Comparison of ENCODE assay signal across 8 mouse cellular contexts in the genomic region with DNA sequence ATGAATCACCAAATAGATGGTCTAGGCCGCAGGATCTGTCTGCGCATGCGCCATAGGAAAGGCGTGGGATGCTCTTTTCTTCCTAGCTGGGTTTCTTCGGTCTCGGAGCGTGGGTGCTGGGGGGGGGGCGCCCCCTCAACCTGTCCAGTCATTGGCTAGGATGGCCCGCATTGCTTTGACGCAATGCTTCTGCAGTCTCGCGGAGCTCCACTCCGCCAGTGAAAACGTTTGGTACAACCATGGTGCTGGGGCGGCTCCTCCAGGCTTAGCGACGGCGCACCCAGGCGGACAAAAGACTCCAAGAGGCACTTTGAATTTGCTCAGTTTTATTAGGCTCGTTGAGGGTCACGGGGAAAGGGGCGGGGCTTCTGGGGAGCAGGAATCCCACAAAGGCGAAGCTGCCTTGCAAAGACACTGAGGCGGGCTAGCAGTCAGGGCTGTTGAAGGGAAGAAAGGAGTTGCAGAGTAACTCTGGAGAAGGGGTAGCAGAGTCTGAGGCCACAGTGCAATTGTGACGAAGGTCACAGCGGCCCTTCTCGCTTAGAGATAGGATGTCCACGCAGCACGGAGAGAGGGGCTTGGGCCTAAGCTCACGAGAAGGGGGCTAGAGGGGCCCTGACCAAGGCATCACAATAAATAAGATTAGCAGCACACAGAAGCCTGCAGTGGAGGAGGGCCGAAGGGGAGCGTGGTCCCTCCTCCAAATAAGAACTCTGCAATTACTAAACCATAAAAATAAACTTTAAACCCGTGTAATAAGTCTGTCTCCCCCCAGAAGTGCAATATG. TPM values are rescaled to one million over a fixed set of nuclear protein-coding genes. Genes with fewer than 3 reads are reported as not detected.
DNase-seq lines count a peak whose midpoint lies in the region; ATAC-seq and TF ChIP-seq lines count a peak whose summit lies in the region.

No protein-coding gene starts in this region.

- H3K4me3 ChIP-seq in heart, embryonic 13.5 days, result peak overlapping the region; percentile 42
- H3K4me3 ChIP-seq in kidney, postnatal 0 days (replicated peaks; ENCODE audit: low read depth, low read length), result peak overlapping the region; percentile 18
- peak overlapping the region; percentile 30 for H3K4me3 ChIP-seq in liver, adult 2 months (ENCODE audit: insufficient read depth, low read depth, low read length)

- H3K4me2 ChIP-seq in heart, embryonic 13.5 days, result peak overlapping the region; percentile 66
- H3K4me2 ChIP-seq in kidney, postnatal 0 days (ENCODE audit: low read length), result peak overlapping the region; percentile 47

- peak overlapping the region; percentile 92 for H3K27ac ChIP-seq in heart, embryonic 13.5 days (replicated peaks)
- H3K27ac ChIP-seq in kidney, postnatal 0 days, result peak overlapping the region; percentile 92
- H3K27ac ChIP-seq in liver, adult 2 months (replicated peaks; ENCODE audit: insufficient read depth, low read depth, low read length), result peak overlapping the region; percentile 44

- peaks cover 23% of the 10 kb centered on the region for H3K36me3 ChIP-seq in heart, embryonic 13.5 days
- no peaks in the 10 kb centered on the region for H3K36me3 ChIP-seq in kidney, postnatal 0 days (ENCODE audit: insufficient read depth, low read length)
- peaks cover 6% of the 10 kb centered on the region for H3K36me3 ChIP-seq in liver, adult 2 months (ENCODE audit: control insufficient read depth, insufficient read depth, low read length)

- TF ChIP-seq CTCF in kidney, postnatal 0 days (IDR thresholded peaks at IDR 0.05; ENCODE audit: low read depth), result peak; percentile 37
- no peak for TF ChIP-seq CTCF in liver, adult 2 months (IDR thresholded peaks at IDR 0.05; ENCODE audit: low read depth, low read length)

- TF ChIP-seq POLR2A in liver, adult 2 months (IDR thresholded peaks at IDR 0.05; ENCODE audit: extremely low read depth, insufficient read depth, low read length), result 0 out of 2 replicates have a peak, but pooled peaks have one; percentile 16

- 9% methylated on average over 33 of the region's 33 CpGs for WGBS in heart, embryonic 13.5 days
- WGBS in kidney, postnatal 0 days, result 12% methylated on average over 33 of the region's 33 CpGs
- WGBS in liver, adult 2 months, result 32% methylated on average over 33 of the region's 33 CpGs

- H3K27me3 ChIP-seq in heart, embryonic 13.5 days (replicated peaks), result peaks cover 66% of the 10 kb centered on the region
- no peaks in the 10 kb centered on the region for H3K27me3 ChIP-seq in kidney, postnatal 0 days (ENCODE audit: insufficient read depth, low read length)
- no peaks in the 10 kb centered on the region for H3K27me3 ChIP-seq in liver, adult 2 months (ENCODE audit: control insufficient read depth, insufficient read depth, low read length)

- H3K79me2 ChIP-seq in liver, adult 2 months (ENCODE audit: control insufficient read depth, insufficient read depth, low read length), result no peaks in the 10 kb centered on the region

- DNase-seq in c-Kit-negative CD71-positive TER-119-positive erythroid progenitor cells, embryonic 14.5 days (ENCODE audit: low read depth, low spot score), result peak; percentile 33
- DNase-seq in fat pad, adult 2 months (ENCODE audit: extremely low read depth, low read depth, low spot score), result peak; percentile 43
- peak; percentile 95 for DNase-seq in kidney, postnatal 0 days (ENCODE audit: low spot score)
- peak; percentile 31 for DNase-seq in liver, adult 2 months (ENCODE audit: extremely low read depth, low read depth, low spot score)
- DNase-seq in spleen, postnatal 36 days (ENCODE audit: low spot score in 2 of 2), result peak; percentile 75 to 86

- H3K4me1 ChIP-seq in heart, embryonic 13.5 days, result peaks cover 13% of the 10 kb centered on the region
- peaks cover 4% of the 10 kb centered on the region; the same call in 1 of the 2 replicates for H3K4me1 ChIP-seq in kidney, postnatal 0 days (replicated peaks; ENCODE audit: insufficient read depth, low read length)
- peaks cover 3% of the 10 kb centered on the region; the same call in 1 of the 2 replicates for H3K4me1 ChIP-seq in liver, adult 2 months (ENCODE audit: control insufficient read depth, insufficient read depth, low read length)

- H3K9ac ChIP-seq in heart, embryonic 13.5 days, result peak overlapping the region; percentile 81
- H3K9ac ChIP-seq in kidney, postnatal 0 days (ENCODE audit: low read depth, low read length), result peak overlapping the region; percentile 51; the same call in 1 of the 2 replicates
- H3K9ac ChIP-seq in liver, adult 2 months (ENCODE audit: low read depth, low read length), result peak overlapping the region; percentile 51

- no peaks in the 10 kb centered on the region for H3K9me3 ChIP-seq in heart, embryonic 13.5 days
- no peaks in the 10 kb centered on the region for H3K9me3 ChIP-seq in kidney, postnatal 0 days (replicated peaks; ENCODE audit: low read length)

- ATAC-seq in CD4-positive, CD25-positive, alpha-beta regulatory T cell, adult 4 months, result peak; percentile 95
- ATAC-seq in heart, embryonic 13.5 days (ENCODE audit: extremely low read depth, insufficient number of reproducible peaks, low FRiP score, low TSS enrichment), result peak; percentile 92
- peak; percentile 99 for ATAC-seq in kidney, postnatal 0 days (replicated peaks; ENCODE audit: low FRiP score, low read depth)
- peak; percentile 96 for ATAC-seq in monocyte, adult 5-6 weeks (replicated peaks; ENCODE audit: insufficient number of reproducible peaks, low FRiP score, low TSS enrichment, poor library complexity, severe bottlenecking)

RNA-seq across cellular contexts. Expression of a gene that starts 5.5 kb away (rescaled TPM):
- polyA plus RNA-seq in CD4-positive, CD25-positive, alpha-beta regulatory T cell, adult 4 months (2017; shearing (Covaris generic)), result 10 to 100 TPM; 11.9 to 16.1 TPM
- 17.1 and 18.2 TPM in 2 replicates for polyA plus RNA-seq in heart, embryonic 13.5 days (2015; fragmentation: Nextera tagmentation; extraction: Ambion mirVana)
- polyA plus RNA-seq in kidney, postnatal 0 days (2015; fragmentation: Nextera tagmentation; extraction: Ambion mirVana), result 16.1 and 18.5 TPM in 2 replicates
- 3.0 and 3.5 TPM in 2 replicates for total RNA-seq in liver, adult 2 months (2014; rRNA removed)
- polyA plus RNA-seq in liver, adult 2 months (2012; rRNA removed), result 4.6 and 9.3 TPM in 2 replicates
- total RNA-seq in monocyte, adult 5-6 weeks (2017), result 30.1 to 44.1 TPM (median 32.0 TPM) in 3 replicates

RNA-seq across cellular contexts. Expression of a gene that starts 9.4 kb away (rescaled TPM):
- 10 to 100 TPM; 32.5 to 41.2 TPM for polyA plus RNA-seq in CD4-positive, CD25-positive, alpha-beta regulatory T cell, adult 4 months (2017; shearing (Covaris generic))
- 7.2 and 8.1 TPM in 2 replicates for polyA plus RNA-seq in heart, embryonic 13.5 days (2015; fragmentation: Nextera tagmentation; extraction: Ambion mirVana)
- polyA plus RNA-seq in kidney, postnatal 0 days (2015; fragmentation: Nextera tagmentation; extraction: Ambion mirVana), result 10.3 and 10.4 TPM in 2 replicates
- 0.74 and 1.2 TPM in 2 replicates for total RNA-seq in liver, adult 2 months (2014; rRNA removed)
- 1.7 and 1.8 TPM in 2 replicates for polyA plus RNA-seq in liver, adult 2 months (2012; rRNA removed)
- 0.64 to 2.5 TPM in 2 of 3 replicates, not detected in the other for total RNA-seq in monocyte, adult 5-6 weeks (2017)

RNA-seq across cellular contexts. Expression of a gene that starts 31.8 kb away (rescaled TPM):
- polyA plus RNA-seq in CD4-positive, CD25-positive, alpha-beta regulatory T cell, adult 4 months (2017; shearing (Covaris generic)), result not detected
- 2.2 and 2.8 TPM in 2 replicates for polyA plus RNA-seq in heart, embryonic 13.5 days (2015; fragmentation: Nextera tagmentation; extraction: Ambion mirVana)
- 2.1 and 2.8 TPM in 2 replicates for polyA plus RNA-seq in kidney, postnatal 0 days (2015; fragmentation: Nextera tagmentation; extraction: Ambion mirVana)
- not detected in 2 replicates for total RNA-seq in liver, adult 2 months (2014; rRNA removed)
- polyA plus RNA-seq in liver, adult 2 months (2012; rRNA removed), result 0.23 and 0.26 TPM in 2 replicates
- total RNA-seq in monocyte, adult 5-6 weeks (2017), result not detected in 3 replicates

Comparison
In these comparisons a context has a peak if more than half of its experiments do, and no peak if none do; other contexts are left out.
1. Peak in every context shown above with its lines: DNase-seq, ATAC-seq, H3K4me3 ChIP-seq and H3K27ac ChIP-seq.
2. DNase-seq: peak in every context shown above with its lines; median percentile 95 in kidney, postnatal 0 days; 80 in spleen, postnatal 36 days; 43 in fat pad, adult 2 months; 33 in c-Kit-negative CD71-positive TER-119-positive erythroid progenitor cells, embryonic 14.5 days; 31 in liver, adult 2 months.